8 mouse cellular contexts compared by ENCODE assay signal in the genomic region with DNA sequence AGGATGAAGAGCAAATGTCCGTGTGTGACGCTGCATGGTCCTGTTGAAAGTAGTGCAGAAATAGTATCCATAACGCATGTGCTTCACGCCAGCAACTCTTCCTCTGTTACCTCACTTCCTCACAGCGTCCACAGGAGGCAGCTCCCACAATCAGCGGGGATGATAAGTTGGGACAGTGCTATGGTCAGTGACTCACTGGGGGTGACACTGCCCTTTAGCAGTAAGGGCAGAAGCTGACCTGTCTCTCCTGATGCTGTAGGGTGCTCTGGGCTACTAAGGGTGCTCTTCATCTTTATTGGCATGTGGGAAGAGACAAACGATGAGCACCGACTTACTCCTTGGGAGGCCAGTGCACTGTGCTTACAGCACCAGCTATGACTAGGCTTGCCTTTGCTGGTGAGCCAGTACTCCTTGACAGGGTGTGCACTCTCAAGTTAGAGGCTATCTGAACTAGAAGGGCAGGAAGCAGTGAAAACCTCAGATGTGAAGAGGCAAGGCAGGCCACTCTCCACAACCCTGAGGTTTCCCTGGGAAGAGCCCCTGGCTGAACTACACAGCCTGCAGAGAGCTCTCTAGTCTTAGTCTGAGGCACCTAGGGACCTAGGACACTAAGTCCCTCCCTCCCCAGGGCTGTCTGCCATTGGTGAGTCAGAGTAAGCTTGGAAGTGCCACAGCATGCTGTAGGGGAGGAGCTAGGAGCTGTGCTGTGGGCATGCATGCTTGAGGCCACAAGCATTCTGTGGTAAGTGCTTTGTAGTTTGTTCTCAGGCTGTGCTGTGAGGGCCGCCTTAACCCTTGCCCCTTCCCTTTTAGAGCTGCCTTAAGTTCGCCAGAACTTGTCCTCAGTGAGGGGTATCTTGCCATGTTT. TPM values are rescaled to one million over a fixed set of nuclear protein-coding genes. Genes with fewer than 3 reads are reported as not detected.
DNase-seq lines count a peak whose midpoint lies in the region; ATAC-seq lines count a peak whose summit lies in the region.

No protein-coding gene starts in this region.

- H3K4me1 ChIP-seq in heart, embryonic 15.5 days (replicated peaks): no peaks in the 10 kb centered on the region
- peaks cover 10% of the 10 kb centered on the region for H3K4me1 ChIP-seq in embryonic facial prominence, embryonic 15.5 days
- no peaks in the 10 kb centered on the region for H3K4me1 ChIP-seq in liver, embryonic 11.5 days (replicated peaks; ENCODE audit: control insufficient read depth, insufficient read depth, low read length)
- H3K4me1 ChIP-seq in stomach, embryonic 14.5 days (ENCODE audit: control insufficient read depth, insufficient read depth, low read length): no peaks in the 10 kb centered on the region

- 51% methylated on average over 10 of the region's 10 CpGs for WGBS in heart, embryonic 15.5 days
- WGBS in embryonic facial prominence, embryonic 15.5 days: 66% methylated on average over 10 of the region's 10 CpGs
- 50% methylated on average over 10 of the region's 10 CpGs for WGBS in liver, embryonic 11.5 days
- 67% methylated on average over 10 of the region's 10 CpGs for WGBS in stomach, embryonic 14.5 days

- no peak for DNase-seq in heart, postnatal 25 days (ENCODE audit: low spot score)
- peak; percentile 34 for DNase-seq in MN1 (ENCODE audit: low spot score)
- DNase-seq in liver, embryonic 11.5 days (ENCODE audit: low spot score): no peak
- DNase-seq in layer of hippocampus, adult 11-12 months (ENCODE audit: low spot score): no peak
- DNase-seq in urinary bladder, adult 2 months (ENCODE audit: low spot score): no peak

- intact Hi-C loops in heart, postnatal 25 days (cut with DNase I): no loop called here

- H3K36me3 ChIP-seq in heart, embryonic 15.5 days: peaks cover 4% of the 10 kb centered on the region; the same call in 1 of the 2 replicates
- H3K36me3 ChIP-seq in embryonic facial prominence, embryonic 15.5 days: peaks cover 10% of the 10 kb centered on the region
- H3K36me3 ChIP-seq in liver, embryonic 11.5 days (ENCODE audit: control insufficient read depth, insufficient read depth, low read length): no peaks in the 10 kb centered on the region
- H3K36me3 ChIP-seq in stomach, embryonic 14.5 days (ENCODE audit: control insufficient read depth, insufficient read depth, low read length): no peaks in the 10 kb centered on the region; the same call in 1 of the 2 replicates

- H3K4me3 ChIP-seq in heart, embryonic 15.5 days: no peak overlapping the region
- no peak overlapping the region for H3K4me3 ChIP-seq in embryonic facial prominence, embryonic 15.5 days (replicated peaks)
- no peak overlapping the region for H3K4me3 ChIP-seq in liver, embryonic 11.5 days (ENCODE audit: low read depth, low read length)
- no peak overlapping the region for H3K4me3 ChIP-seq in stomach, embryonic 14.5 days (ENCODE audit: low read depth, low read length)

- no peak overlapping the region for H3K4me2 ChIP-seq in heart, embryonic 15.5 days
- H3K4me2 ChIP-seq in embryonic facial prominence, embryonic 15.5 days (replicated peaks): no peak overlapping the region
- H3K4me2 ChIP-seq in liver, embryonic 11.5 days: no peak overlapping the region
- H3K4me2 ChIP-seq in stomach, embryonic 14.5 days (replicated peaks; ENCODE audit: low read depth, low read length): no peak overlapping the region

- H3K27ac ChIP-seq in heart, embryonic 15.5 days: no peak overlapping the region; the same call in 1 of the 2 replicates
- no peak overlapping the region for H3K27ac ChIP-seq in embryonic facial prominence, embryonic 15.5 days (replicated peaks)
- no peak overlapping the region for H3K27ac ChIP-seq in liver, embryonic 11.5 days (ENCODE audit: low read depth, low read length)
- H3K27ac ChIP-seq in stomach, embryonic 14.5 days (ENCODE audit: low read length): no peak overlapping the region

- no peaks in the 10 kb centered on the region for H3K27me3 ChIP-seq in heart, embryonic 15.5 days
- no peaks in the 10 kb centered on the region for H3K27me3 ChIP-seq in embryonic facial prominence, embryonic 15.5 days
- no peaks in the 10 kb centered on the region for H3K27me3 ChIP-seq in liver, embryonic 11.5 days (replicated peaks; ENCODE audit: control insufficient read depth, insufficient read depth, low read length)
- no peaks in the 10 kb centered on the region for H3K27me3 ChIP-seq in stomach, embryonic 14.5 days (ENCODE audit: control insufficient read depth, insufficient read depth, low read length)

- no peaks in the 10 kb centered on the region for H3K9me3 ChIP-seq in heart, embryonic 15.5 days (replicated peaks)
- H3K9me3 ChIP-seq in embryonic facial prominence, embryonic 15.5 days (replicated peaks): no peaks in the 10 kb centered on the region
- H3K9me3 ChIP-seq in liver, embryonic 11.5 days (ENCODE audit: control insufficient read depth, low read length): no peaks in the 10 kb centered on the region
- no peaks in the 10 kb centered on the region for H3K9me3 ChIP-seq in stomach, embryonic 14.5 days (ENCODE audit: control insufficient read depth, low read depth, low read length)

- peak; percentile 75 for ATAC-seq in heart, embryonic 15.5 days (replicated peaks; ENCODE audit: insufficient number of reproducible peaks, insufficient read depth, low FRiP score, low read depth)
- peak; percentile 82 for ATAC-seq in embryonic facial prominence, embryonic 15.5 days (ENCODE audit: insufficient number of reproducible peaks, low FRiP score, low TSS enrichment, low read depth)
- peak; percentile 83 for ATAC-seq in liver, embryonic 11.5 days (replicated peaks; ENCODE audit: low FRiP score)
- peak; percentile 69; the same call in 1 of the 2 replicates for ATAC-seq in stomach, embryonic 14.5 days (ENCODE audit: insufficient number of reproducible peaks, insufficient read depth, low FRiP score, low read depth)

- H3K9ac ChIP-seq in heart, embryonic 15.5 days: no peak overlapping the region
- no peak overlapping the region for H3K9ac ChIP-seq in embryonic facial prominence, embryonic 15.5 days
- H3K9ac ChIP-seq in liver, embryonic 11.5 days (ENCODE audit: low read depth, low read length): no peak overlapping the region
- H3K9ac ChIP-seq in stomach, embryonic 14.5 days (replicated peaks; ENCODE audit: low read depth, low read length): no peak overlapping the region

RNA-seq across cellular contexts. Expression of gene Myo5c, which starts 10.2 kb away (rescaled TPM):
- 2.4 and 3.8 TPM in 2 replicates for polyA plus RNA-seq in heart, embryonic 15.5 days (2015; fragmentation: Nextera tagmentation; extraction: Ambion mirVana)
- 1 to 10 TPM; 5.6 to 7.1 TPM for total RNA-seq in heart, postnatal 25 days (2021)
- 1.9 and 2.7 TPM in 2 replicates for polyA plus RNA-seq in embryonic facial prominence, embryonic 15.5 days (2015; fragmentation: Nextera tagmentation; extraction: Ambion mirVana)
- 0.85 and 1.1 TPM in 2 replicates for polyA plus RNA-seq in liver, embryonic 11.5 days (2014; fragmentation: Nextera tagmentation; extraction: Ambion mirVana)
- polyA plus RNA-seq in stomach, embryonic 14.5 days (2014; fragmentation: Nextera tagmentation; extraction: Ambion mirVana): 13.8 and 14.3 TPM in 2 replicates
- 10.0 and 10.3 TPM in 2 replicates for polyA plus RNA-seq in urinary bladder, adult 2 months (2012; rRNA removed)
